Mouse (Mus musculus) testis, adult 2 months (tissue): ENCODE measurements around the gene Dync1li2.

ENCODE experiments used
- CTCF ChIP-seq: fragments of 200-500 bp; IDR thresholded peaks from 2 replicates; pipeline ENCODE4 v1.5.1; 2012; ENCODE audit warnings: low read depth, mild to moderate bottlenecking, inconsistent platforms, low read length, moderate library complexity; ENCODE audit not compliant: control insufficient read depth, insufficient read depth, insufficient replicate concordance
- POLR2A ChIP-seq: fragments of 200-500 bp; IDR thresholded peaks from 2 replicates; pipeline ENCODE4 v1.6.1; 2012; ENCODE audit warnings: low read depth, mild to moderate bottlenecking, inconsistent platforms, low read length, moderate library complexity; ENCODE audit not compliant: control insufficient read depth

GRCm38 (mm10) chr8:104436038-104436437 is 6.8 kb downstream of the Dync1li2 start:
- TF ChIP-seq POLR2A (no peak), CTCF (no peak)
